Mouse (Mus musculus) ES-E14 (cell line): ENCODE measurements around the gene Vmn1r149. TPM values are rescaled to one million over a fixed set of nuclear protein-coding genes. Genes with fewer than 3 reads are reported as not detected.
"Not testable (repeated sequence)": the region's sequence is repeated elsewhere in the genome, so short reads cannot be mapped to it uniquely, and the experiment has no call there.

ENCODE experiments used
- DNase-seq: peaks from one replicate; pipeline ENCODE4 v3.0.0-alpha.2; 2013; ENCODE audit warnings: low read depth, low spot score
- H3K27ac ChIP-seq: 2 replicates; pipeline ENCODE4 v1.5.1; 2012; ENCODE audit warnings: low read depth, mild to moderate bottlenecking, low read length, moderate library complexity, mixed read lengths; ENCODE audit not compliant: poor library complexity, insufficient read depth, severe bottlenecking
- H3K36me3 ChIP-seq: 2 replicates; pipeline ENCODE4 v1.6.1; 2012; ENCODE audit warnings: mild to moderate bottlenecking, low read length, moderate library complexity, mixed read lengths; ENCODE audit not compliant: control insufficient read depth, poor library complexity, insufficient read depth, severe bottlenecking
- H3K4me1 ChIP-seq, 2 experiments: fragments of 150-350 bp in 1 of 2; sonication (generic) in 1 of 2; 2 replicates each; pipeline ENCODE4 v1.6.1; 2012; ENCODE audit warnings: low read length in 2 of 2, mild to moderate bottlenecking in 1 of 2, mixed read lengths in 1 of 2; ENCODE audit not compliant: control insufficient read depth in 2 of 2, insufficient read depth in 2 of 2, poor library complexity in 1 of 2
- H3K4me3 ChIP-seq, 2 experiments: fragments of 150-350 bp in 1 of 2; sonication (generic) in 1 of 2; 2 replicates each; pipeline ENCODE4 v1.5.1; 2012; ENCODE audit warnings: low read length in 2 of 2, low read depth in 1 of 2, mild to moderate bottlenecking in 1 of 2, mixed read lengths in 1 of 2; ENCODE audit not compliant: insufficient read depth in 1 of 2, poor library complexity in 1 of 2, severe bottlenecking in 1 of 2
- H3K9ac ChIP-seq: 2 replicates; pipeline ENCODE4 v1.6.1; 2012; ENCODE audit warnings: low read depth, mild to moderate bottlenecking, low read length, mixed read lengths; ENCODE audit not compliant: poor library complexity, insufficient read depth, severe bottlenecking
- H3K9me3 ChIP-seq: fragments of 150-350 bp; sonication (generic); 2 replicates; pipeline ENCODE4 v1.6.1; 2012; ENCODE audit warnings: low read depth, mild to moderate bottlenecking, low read length; ENCODE audit not compliant: control insufficient read depth, insufficient read depth
- in situ Hi-C, 2 experiments: fragments of 600-800 bp; cut with MboI; formaldehyde crosslinking; loops; one replicate each; pipeline ENCODE4 v1.15.1; 2025; ENCODE audit warnings: low sequenced_read_pairs in 2 of 2, inconsistent platforms in 1 of 2; ENCODE audit not compliant: unreplicated experiment in 2 of 2
- total RNA-seq: library from RNA; depleted of rRNA; stranded (reverse); fragments of 300-350 nt; gene quantifications from 2 replicates; pipeline ENCODE4 v1.2.3, GENCODE M21; 2012; rRNA removed

The Vmn1r149 gene
- not detected in 2 replicates for total RNA-seq

- H3K36me3 ChIP-seq, in situ Hi-C loops, H3K4me3 ChIP-seq, DNase-seq, H3K9me3 ChIP-seq, H3K9ac ChIP-seq, H3K27ac ChIP-seq, H3K4me1 ChIP-seq: not testable (repeated sequence)
These were observed at the start of gene Vmn1r149 for GRCm38 (mm10) chr7:22438129-22438528. Gene Vmn1r149, minus strand, starts transcription at chr7:22438229.

- DNase-seq, H3K27ac ChIP-seq, H3K9me3 ChIP-seq, H3K4me1 ChIP-seq, H3K4me3 ChIP-seq, in situ Hi-C loops, H3K9ac ChIP-seq, H3K36me3 ChIP-seq: not testable (repeated sequence)
These were observed 25.9 kb upstream of the Vmn1r149 start, which contains the start of gene Gm10665 for GRCm38 (mm10) chr7:22463975-22464374. Gene Gm10665, minus strand, starts transcription at chr7:22464075.

GRCm38 (mm10) chr7:22413283-22413682 lies 24.7 kb downstream of the Vmn1r149 start, which contains the start of gene Vmn1r148:
Gene Vmn1r148, plus strand, starts transcription at chr7:22413583.
- DNase-seq, H3K27ac ChIP-seq, in situ Hi-C loops, H3K9ac ChIP-seq, H3K9me3 ChIP-seq, H3K4me1 ChIP-seq, H3K4me3 ChIP-seq, H3K36me3 ChIP-seq: not testable (repeated sequence)

Other genes starting within 250 kb of the Vmn1r149 start
- gene Vmn1r143, start 248.9 kb downstream of the Vmn1r149 start, total RNA-seq: not detected in 2 replicates
- not detected in 2 replicates for gene Gm8653, start 237.0 kb downstream of the Vmn1r149 start, total RNA-seq
- gene Gm8453, start 208.7 kb downstream of the Vmn1r149 start, total RNA-seq: not detected in 2 replicates
- not detected in 2 replicates for gene Gm4187, start 108.5 kb downstream of the Vmn1r149 start, total RNA-seq
- not detected in 2 replicates for gene Gm8660, start 67.2 kb downstream of the Vmn1r149 start, total RNA-seq
- gene Vmn1r148, start 24.6 kb downstream of the Vmn1r149 start, total RNA-seq: not detected in 2 replicates
- gene Gm10665, start 25.8 kb upstream of the Vmn1r149 start, total RNA-seq: not detected in 2 replicates
- not detected in 2 replicates for gene Vmn1r151, start 61.4 kb upstream of the Vmn1r149 start, total RNA-seq
- not detected in 2 replicates for gene Vmn1r152, start 84.7 kb upstream of the Vmn1r149 start, total RNA-seq
- gene Gm8677, start 96.7 kb upstream of the Vmn1r149 start, total RNA-seq: not detected in 2 replicates
- not detected in 2 replicates for gene Gm4201, start 127.1 kb upstream of the Vmn1r149 start, total RNA-seq
- gene Gm4565, start 149.9 kb upstream of the Vmn1r149 start, total RNA-seq: not detected in 2 replicates
- gene Vmn1r155, start 219.8 kb upstream of the Vmn1r149 start, total RNA-seq: not detected in 2 replicates